Mouse (Mus musculus): ENCODE results near the gene Ipo9.

DNA sequence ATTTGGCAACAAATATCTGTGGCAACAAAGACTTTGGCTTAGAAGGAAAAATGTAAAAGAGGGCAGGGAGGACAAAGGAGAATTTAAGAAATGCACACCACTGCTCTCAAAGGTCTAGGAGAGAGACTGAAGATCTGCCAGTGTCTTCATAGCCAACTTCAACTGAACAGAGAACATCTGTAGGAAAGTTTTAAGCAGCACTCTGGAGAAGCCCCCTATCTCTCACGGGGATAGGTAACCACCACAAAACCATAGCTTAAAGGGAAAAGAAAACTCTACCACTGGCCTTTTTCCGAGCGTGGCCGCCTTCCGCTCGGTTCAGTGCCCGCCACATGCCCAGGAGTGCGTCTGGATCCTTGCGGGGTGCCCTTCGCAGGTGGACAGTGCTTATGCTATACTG lies 3.7 kb downstream of the Ipo9 start:
- TF ChIP-seq CTCF (IDR thresholded peaks at IDR 0.05; ENCODE audit: borderline replicate concordance, control insufficient read depth, extremely low read depth, insufficient read depth, low read length, poor library complexity) = no peak
- TF ChIP-seq POLR2A (IDR thresholded peaks at IDR 0.05; ENCODE audit: control insufficient read depth, extremely low read depth, insufficient read depth, low read length, poor library complexity) = no peak

Measured in thymus, adult 2 months (tissue).